Mouse (Mus musculus): ENCODE data around the gene Ilf3.

Ilf3 gene

DNA sequence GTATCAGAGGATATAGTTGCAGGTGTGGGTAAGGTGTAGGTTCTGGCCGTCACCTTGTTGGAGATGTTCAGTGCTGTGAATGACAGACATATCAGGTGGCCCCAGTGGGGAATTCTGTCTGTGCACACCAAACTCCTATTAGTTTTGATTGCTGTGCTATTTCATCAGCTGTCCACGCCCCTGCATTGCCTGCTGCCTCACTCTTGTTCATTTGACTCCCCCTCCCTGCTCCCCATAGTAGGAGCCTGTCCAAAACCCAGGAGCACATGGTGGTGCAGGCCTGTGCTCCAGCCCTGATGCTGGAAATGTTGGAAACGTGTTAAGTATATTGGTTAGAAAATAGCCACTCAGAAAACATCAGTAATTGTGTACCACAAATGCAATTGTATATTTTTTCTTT is 71.8 kb downstream of the Ilf3 start:
- no peak for DNase-seq (ENCODE audit: low spot score)

DNA sequence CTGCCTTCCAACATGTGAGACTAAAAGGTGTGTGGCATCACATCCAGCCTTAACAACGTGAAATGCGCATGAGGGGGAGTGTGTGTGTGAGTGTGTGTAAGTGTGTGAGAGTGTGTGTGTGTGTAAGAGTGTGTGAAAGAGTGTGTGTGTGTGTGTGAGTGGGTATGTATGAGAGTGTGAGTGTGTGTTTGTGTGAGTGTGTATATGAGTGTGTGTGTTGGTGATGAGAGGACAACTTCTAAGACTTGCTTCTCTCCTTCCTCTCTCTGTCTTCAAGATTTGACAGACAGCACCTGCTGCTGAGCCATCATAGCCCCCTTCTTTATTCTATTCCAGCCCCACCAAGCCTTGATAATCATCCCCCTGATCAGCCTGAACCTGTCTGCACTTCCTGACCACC is 72.2 kb downstream of the Ilf3 start:
- DNase-seq (ENCODE audit: low spot score): no peak

DNA sequence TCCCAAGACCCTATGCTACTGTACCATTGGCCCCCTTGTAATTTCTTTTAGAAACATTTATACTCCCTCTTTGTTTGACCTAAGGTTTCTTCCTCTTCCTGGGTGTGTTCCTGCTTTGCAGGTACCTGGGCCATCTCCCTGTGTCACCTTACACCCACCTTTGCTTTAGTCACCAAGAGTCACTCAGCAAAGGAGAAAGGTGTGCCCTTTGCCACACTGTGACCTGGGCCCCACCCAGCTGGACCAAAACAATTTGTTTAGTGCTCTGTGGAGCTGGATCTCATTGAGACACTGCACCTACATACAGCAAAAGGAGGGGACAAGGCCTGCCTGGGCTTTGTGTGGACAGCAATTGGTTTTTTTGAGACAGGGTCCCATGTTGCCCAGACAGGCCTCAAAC is 72.7 kb downstream of the Ilf3 start:
- DNase-seq (ENCODE audit: low spot score): no peak

DNA sequence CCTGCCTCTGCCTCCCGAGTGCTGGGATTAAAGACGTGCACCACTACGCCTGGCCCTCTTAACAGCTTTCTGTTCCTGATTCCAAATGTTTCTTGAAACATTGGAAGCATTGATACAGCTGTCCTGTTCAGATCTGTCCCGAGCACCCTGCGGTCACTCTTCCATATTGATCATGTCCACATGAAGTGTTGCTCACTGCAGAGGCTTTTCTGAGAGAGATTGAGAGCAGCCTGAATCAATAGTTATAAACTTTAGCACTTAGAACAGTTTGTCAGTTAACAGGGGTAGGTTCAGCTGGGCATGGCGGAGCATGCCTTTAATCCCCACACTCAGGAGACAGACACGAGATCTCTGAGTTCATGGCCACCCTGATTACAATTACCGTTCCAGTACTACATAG is 76.2 kb downstream of the Ilf3 start:
- no peak for DNase-seq (ENCODE audit: low spot score)

DNA sequence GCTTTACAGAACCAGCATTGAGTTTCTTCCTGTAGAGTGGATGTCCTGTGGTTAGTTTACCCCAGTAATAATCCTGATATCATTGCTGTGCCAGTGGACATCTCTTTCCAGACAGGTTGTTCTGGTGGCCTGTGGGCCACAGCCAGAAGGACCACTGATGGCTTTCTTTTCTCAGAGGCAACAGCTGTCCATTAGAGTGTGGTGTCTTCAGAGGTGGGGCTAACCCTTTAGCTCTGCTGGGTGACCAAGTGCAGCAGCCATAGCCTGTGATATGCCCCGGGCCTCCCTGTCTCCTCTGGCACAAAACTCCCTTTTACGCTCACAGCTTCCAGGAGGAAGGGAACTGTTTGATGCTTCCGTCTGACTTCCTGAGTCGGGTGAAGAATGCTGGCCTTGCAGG is 76.9 kb downstream of the Ilf3 start:
- DNase-seq (ENCODE audit: low spot score): no peak

DNA sequence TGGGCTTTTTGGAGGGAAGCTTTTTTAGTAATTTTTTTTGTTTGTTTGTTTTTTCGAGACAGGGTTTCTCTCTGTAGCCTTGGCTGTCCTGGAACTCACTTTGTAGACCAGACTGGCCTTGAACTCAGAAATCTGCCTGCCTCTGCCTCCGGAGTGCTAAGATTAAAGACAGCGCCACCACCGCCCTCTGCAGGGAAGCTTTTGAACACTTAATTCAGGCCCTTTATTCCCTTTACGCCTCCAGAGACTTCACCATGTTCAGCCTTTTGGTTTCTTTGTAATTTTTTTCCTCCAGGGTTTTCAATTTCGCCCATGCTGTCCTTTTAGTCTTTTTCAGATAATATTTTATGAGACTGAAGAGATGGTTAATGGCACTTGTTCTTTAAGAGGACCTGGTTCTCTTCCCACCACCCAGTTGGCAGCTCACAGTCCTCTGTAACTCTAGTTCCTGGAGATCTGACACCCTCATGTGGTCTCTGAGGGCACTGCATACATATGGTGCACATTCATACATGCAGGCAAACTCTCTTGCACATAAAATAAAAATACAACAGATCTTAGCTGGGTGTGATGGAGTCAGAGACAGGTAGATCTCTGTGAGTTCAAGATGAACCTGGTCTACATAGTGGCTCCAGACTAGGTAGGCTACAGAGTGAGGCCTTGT is 77.5 kb downstream of the Ilf3 start:
- no peak for DNase-seq (ENCODE audit: low spot score)

DNA sequence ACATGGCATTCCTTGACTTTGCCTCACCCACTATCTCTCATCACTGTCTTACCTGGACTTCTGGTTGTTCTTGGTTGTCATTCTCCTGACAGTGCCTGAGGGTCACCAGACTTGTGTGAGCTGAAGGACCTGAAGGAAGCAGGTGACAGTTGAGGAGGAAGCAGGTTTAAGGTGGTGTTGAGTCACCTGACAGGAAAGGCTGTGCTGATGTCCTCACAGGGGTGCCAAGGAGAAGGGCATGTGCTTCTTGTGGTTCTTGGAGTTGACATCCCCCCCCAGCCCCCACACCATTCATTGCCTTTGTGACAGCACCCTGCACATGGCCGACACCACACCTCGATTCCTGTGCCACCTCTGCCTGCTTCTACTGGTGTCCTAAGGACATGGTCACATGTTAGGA is 80.1 kb downstream of the Ilf3 start:
- DNase-seq (ENCODE audit: low spot score): no peak

DNA sequence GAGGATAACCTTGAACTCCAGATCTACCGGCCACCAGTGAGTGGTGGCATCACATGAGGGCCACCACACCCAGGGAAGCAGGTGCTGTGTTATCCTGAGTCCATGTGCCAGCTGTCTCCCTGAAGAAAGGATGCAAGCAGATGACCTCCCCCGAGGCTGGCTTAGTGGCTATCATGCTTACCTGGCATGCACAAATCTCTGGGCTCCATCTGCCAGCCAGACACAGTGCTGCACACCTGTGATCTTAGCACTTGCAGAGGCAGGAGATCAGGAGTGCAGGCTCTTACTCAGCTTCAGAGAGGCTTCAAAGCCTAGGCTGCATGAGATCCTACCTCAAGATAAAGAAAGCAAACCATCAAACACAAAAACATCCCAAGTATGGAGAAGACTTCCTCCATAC is 82.0 kb downstream of the Ilf3 start:
- DNase-seq (ENCODE audit: low spot score): no peak

DNA sequence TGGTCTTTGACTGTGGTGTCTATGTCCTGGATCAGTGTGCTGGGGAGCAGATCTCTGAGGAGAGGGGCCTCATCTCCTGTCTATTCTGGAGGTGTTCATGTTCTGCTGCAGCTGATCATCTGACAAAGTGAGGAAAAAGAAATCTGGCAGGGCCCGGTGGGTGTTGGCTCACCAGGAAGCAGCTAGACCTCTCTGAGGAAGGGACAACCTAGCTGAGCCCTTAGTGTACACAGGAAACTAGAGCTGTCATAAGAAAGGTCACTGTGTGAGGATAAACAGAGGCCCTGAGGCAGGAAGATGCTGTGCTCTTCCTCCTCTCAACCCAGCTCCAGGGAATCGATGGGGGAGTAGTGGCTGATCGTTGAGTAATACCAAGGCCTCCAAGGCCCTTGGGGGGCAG is 82.6 kb downstream of the Ilf3 start:
- no peak for DNase-seq (ENCODE audit: low spot score)

DNA sequence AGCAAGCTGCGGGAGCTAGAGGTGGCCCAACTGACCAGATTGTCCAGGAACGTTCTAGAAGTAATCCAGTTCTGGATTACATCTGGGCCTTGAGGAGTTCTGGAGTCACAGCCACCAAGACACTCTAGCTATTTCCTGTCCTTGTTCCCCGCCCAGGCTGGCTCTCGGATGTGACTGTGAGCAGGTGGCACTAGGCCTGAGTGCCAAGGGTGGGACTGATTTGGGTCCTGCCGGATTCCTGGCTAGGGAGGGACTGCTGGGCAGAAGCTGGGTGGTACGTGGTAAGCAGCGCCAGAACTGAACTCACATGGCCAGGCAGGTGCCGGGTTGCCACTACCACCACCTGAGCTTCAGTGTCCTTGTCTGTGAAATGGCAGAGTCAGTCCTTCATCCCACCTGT is 83.7 kb downstream of the Ilf3 start:
- DNase-seq (ENCODE audit: low spot score): no peak

DNA sequence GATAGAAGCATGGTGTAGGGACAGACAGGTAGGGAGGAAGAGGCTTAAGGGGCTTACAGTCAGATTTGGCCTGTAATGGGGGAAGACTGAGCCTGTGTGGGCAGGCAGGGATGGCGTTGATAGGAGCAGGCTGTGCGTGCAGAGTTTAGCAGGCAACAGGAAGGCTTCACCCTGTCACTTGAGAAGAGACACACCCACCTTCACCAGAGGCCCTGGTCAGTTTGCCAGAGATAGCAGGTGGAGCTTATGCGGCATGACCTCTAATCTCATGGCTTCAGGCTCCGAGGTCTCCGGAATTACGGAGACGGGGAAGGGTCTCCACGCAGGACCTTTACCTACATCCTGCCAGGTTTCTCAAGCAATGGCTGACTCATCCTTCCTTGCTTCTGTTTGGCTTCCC is 84.2 kb downstream of the Ilf3 start:
- DNase-seq (ENCODE audit: low spot score): no peak

DNA sequence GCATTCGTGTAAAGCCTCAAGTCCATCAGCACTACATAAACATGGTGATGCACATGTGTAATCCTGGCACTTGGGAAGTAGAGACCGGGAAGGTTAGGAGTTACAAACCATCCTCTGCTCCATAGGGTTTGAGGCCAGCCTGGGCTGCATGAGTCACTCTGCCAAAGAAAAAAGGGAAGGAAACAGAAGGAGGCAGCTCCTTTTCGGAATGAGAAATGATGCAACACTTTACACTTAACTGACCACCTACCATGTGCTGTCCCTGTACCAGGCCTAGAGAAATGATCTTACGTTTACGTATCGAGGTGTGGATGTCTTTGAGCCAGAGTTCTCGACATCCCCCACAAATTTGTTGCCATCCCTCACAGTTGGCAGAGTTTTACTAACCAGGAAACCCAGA is 85.3 kb downstream of the Ilf3 start:
- no peak for DNase-seq (ENCODE audit: low spot score)

DNA sequence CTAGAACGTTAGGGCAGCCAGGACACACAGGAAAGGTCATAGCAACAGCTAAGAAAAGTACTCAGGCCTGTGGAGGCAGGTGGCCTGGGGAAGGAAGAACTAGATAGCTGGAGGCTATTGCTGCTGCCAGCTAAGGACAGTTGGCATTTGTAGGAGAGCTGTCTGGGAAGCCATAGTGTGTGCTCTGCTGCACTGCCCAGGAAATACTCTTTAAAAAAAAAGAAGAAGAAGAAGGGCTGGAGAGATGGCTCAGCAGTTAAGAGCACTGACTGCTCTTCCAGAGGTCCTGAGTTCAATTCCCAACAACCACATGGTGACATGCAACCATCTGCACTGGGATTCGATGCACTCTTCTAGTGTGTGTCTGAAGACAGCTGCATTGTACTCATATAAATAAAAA is 85.8 kb downstream of the Ilf3 start:
- no peak for DNase-seq (ENCODE audit: low spot score)

DNA sequence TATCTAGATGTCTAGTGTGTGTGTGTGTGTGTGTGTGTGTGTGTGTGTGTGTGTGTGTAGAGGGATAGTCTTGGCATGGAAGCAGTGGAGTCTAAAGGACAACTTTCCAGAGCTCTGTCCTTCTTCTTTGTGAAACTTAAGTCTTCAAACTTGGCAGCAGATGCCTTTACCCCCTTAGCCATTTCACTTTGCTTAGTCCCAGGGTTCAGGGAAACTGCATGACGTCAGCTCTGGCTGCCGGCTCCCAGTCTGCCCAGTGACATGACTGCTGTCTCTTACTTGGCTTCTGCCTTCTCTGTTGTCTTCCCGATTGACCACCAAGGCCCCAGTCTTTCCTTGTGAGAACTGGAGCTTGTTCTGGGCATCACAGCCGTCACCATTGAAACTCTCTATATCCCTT is 86.9 kb downstream of the Ilf3 start:
- DNase-seq (ENCODE audit: low spot score): no peak

Data from layer of hippocampus, adult 9-10 months (tissue).